Mouse (Mus musculus) heart, embryonic 16.5 days (tissue): Measurements from ENCODE around the gene Opn4. TPM values are rescaled to one million over a fixed set of nuclear protein-coding genes. Genes with fewer than 3 reads are reported as not detected.

ENCODE experiments used
- ATAC-seq: fragments of 200-750 bp; cut with Nextera tagmentation; replicated peaks from 2 replicates; pipeline ENCODE4 v1.8.0; 2017; ENCODE audit warnings: moderate number of reproducible peaks; ENCODE audit not compliant: insufficient read depth, low FRiP score; ENCODE audit errors: extremely low read depth
- H3K27ac ChIP-seq: fragments of 300-500 bp; sonication (generic); 2 replicates; pipeline ENCODE4 v1.5.1; 2014; ENCODE audit warnings: mild to moderate bottlenecking, low read length, control low read depth, moderate library complexity
- H3K27me3 ChIP-seq: fragments of 300-500 bp; sonication (generic); 2 replicates; pipeline ENCODE4 v1.6.1; 2014; ENCODE audit warnings: low read length, mixed read lengths; ENCODE audit not compliant: control insufficient read depth, insufficient read depth
- H3K36me3 ChIP-seq: fragments of 300-500 bp; sonication (generic); 2 replicates; pipeline ENCODE4 v1.6.1; 2014; ENCODE audit not compliant: control insufficient read depth, insufficient read depth
- H3K4me1 ChIP-seq: fragments of 300-500 bp; sonication (generic); 2 replicates; pipeline ENCODE4 v1.6.1; 2014; ENCODE audit warnings: low read length, mixed read lengths; ENCODE audit not compliant: control insufficient read depth, insufficient read depth
- H3K4me2 ChIP-seq: fragments of 300-500 bp; sonication (generic); 2 replicates; pipeline ENCODE4 v1.6.1; 2014; ENCODE audit warnings: low read depth, mild to moderate bottlenecking, control low read depth, low read length
- H3K4me3 ChIP-seq: fragments of 300-500 bp; sonication (generic); 2 replicates; pipeline ENCODE4 v1.5.1; 2014; ENCODE audit warnings: mild to moderate bottlenecking, control low read depth, low read length
- H3K9ac ChIP-seq: fragments of 300-500 bp; sonication (generic); 2 replicates; pipeline ENCODE4 v1.6.1; 2014; ENCODE audit warnings: low read length, control low read depth
- H3K9me3 ChIP-seq: fragments of 300-500 bp; sonication (generic); replicated peaks from 2 replicates; pipeline ENCODE4 v1.6.1; 2016; ENCODE audit warnings: low read length; ENCODE audit not compliant: control insufficient read depth
- WGBS: fragments of 180-500 bp; shearing (Covaris S2); extraction: QIAGEN DNeasy Blood & Tissue Kit; methylation state at CpG from one replicate; pipeline ENCODE4 v1.1.7; 2014; 5-methylcytosine and 5-hydroxymethylcytosine counted together
- polyA plus RNA-seq: library from polyadenylated mRNA; unstranded; fragments of >200 nt; fragmentation: Nextera tagmentation; extraction: Ambion mirVana; gene quantifications from 2 replicates; pipeline ENCODE4 v1.2.1, GENCODE M21; 2015

Gene Opn4
- 6.8 and 8.5 TPM in 2 replicates for polyA plus RNA-seq

DNA sequence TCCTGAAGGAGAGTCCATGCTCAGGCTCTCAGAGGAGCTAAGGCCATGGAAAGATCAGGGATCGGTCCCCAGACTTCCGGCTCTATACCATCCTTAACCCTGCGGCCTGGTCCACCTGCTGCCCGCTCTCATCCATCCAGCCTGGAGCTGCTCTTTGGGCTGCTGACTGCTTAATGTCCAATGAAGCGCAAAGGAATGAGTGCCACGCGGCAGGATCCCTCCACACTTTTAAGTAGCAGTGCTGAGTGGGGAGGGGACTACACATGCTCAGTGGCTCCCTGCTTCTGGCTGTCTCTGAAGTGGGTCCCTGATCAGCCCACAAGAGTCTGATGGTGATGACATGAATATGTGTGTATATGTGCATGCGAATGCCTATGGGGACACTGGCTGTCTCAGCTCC, at the start of gene Opn4:
TSS of gene Opn4 (minus strand) at position 202 of the 400 bp plus-strand sequence.
- no peaks in the 10 kb centered on the region for H3K9me3 ChIP-seq
- H3K4me2 ChIP-seq, result no peak within 1 kb of the TSS
- no peaks in the 10 kb centered on the region for H3K27me3 ChIP-seq
- peaks cover 9% of the 10 kb centered on the region for H3K4me1 ChIP-seq
- no peak within 1 kb of the TSS for H3K4me3 ChIP-seq
- no peak within 1 kb of the TSS for H3K27ac ChIP-seq
- WGBS, result 83% methylated on average over 8 of the region's 8 CpGs
- ATAC-seq, result no peak
- H3K9ac ChIP-seq, result no peak within 1 kb of the TSS
- no peaks in the 10 kb centered on the region for H3K36me3 ChIP-seq

DNA sequence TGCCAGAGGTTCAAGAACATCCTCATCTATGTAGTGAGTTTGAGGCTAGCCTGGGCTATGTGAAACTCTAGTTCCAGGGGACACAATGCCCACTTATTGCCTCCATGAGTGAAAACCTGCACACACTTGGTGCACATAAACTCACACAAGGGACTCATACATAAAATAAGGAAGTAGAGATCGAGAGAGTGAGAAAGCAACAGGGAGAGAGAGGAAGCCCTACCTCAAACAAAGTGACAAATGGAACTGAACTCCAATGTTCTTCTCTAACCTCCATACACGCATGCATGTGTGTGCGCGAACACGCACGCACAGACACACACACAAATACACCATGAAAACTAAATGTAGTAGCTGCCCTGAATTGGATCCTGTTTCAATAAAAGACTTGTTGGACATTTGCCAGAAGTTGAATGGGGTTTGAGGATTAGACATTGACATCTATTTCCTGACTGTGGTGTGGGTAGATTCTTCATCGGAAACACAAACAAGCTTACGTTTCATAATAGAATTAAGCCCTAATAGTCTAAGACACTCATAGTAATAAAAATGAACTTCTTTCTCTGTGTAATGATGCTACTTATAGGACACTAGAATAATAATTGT, 48.0 kb upstream of the Opn4 start:
- no peaks in the 10 kb centered on the region for H3K9me3 ChIP-seq
- peaks cover 3% of the 10 kb centered on the region; the same call in 1 of the 2 replicates for H3K4me1 ChIP-seq
- no peak overlapping the region for H3K4me3 ChIP-seq
- H3K36me3 ChIP-seq, result no peaks in the 10 kb centered on the region
- 80% methylated on average over 8 of the region's 8 CpGs for WGBS
- no peak overlapping the region for H3K9ac ChIP-seq
- no peaks in the 10 kb centered on the region for H3K27me3 ChIP-seq
- no peak overlapping the region for H3K27ac ChIP-seq
- no peak for ATAC-seq
- H3K4me2 ChIP-seq, result no peak overlapping the region

DNA sequence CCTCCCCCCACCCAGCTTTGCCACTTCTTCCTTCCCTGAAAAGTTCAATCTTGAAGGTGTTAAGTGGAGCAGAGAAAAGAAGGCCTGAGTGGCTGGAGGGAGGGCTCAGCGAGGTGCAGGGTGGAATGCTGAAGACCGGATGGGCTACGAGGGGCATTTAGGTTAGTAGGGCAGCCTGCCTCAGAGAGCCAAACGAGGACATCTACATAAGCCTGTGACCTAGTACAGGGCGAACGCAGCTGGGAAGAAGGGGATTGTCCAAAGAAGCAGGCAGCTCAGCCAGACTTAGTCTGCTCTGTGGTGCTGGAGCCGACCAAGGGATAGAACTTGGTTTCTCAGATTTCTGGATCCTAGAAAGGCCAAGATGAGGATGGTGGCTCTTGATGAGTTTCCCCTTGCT, 44.2 kb upstream of the Opn4 start:
- H3K27me3 ChIP-seq, result no peaks in the 10 kb centered on the region
- H3K27ac ChIP-seq, result no peak overlapping the region
- H3K4me3 ChIP-seq, result no peak overlapping the region
- H3K4me1 ChIP-seq, result peaks cover under 1% of the 10 kb centered on the region; the same call in 1 of the 2 replicates
- H3K9ac ChIP-seq, result no peak overlapping the region
- no peaks in the 10 kb centered on the region; the same call in 1 of the 2 replicates for H3K9me3 ChIP-seq
- H3K36me3 ChIP-seq, result no peaks in the 10 kb centered on the region
- ATAC-seq, result no peak
- 53% methylated on average over 7 of the region's 7 CpGs for WGBS
- no peak overlapping the region for H3K4me2 ChIP-seq

DNA sequence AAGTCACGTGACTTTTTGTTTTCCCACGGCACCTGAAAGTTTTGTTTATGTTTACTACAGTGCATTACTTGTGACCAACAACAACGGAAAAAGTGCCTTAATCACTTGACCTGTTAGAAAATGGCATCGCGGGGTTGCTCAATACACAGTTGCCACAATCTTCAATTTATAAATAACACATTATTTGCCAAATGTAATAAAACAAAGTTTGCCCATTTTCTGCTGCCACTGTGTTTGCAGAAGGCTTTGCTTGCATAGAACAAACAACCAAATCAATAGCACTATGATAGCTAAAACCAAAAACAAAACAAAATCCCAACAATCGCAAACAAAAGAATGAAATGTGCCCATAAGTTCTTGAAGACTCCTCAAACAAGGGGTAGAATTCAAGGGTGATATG, 35.8 kb upstream of the Opn4 start:
- H3K4me2 ChIP-seq, result no peak overlapping the region
- no peaks in the 10 kb centered on the region for H3K36me3 ChIP-seq
- no peaks in the 10 kb centered on the region for H3K27me3 ChIP-seq
- no peak overlapping the region for H3K27ac ChIP-seq
- no peak overlapping the region for H3K9ac ChIP-seq
- no peak overlapping the region for H3K4me3 ChIP-seq
- 80% methylated on average over 6 of the region's 6 CpGs for WGBS
- H3K9me3 ChIP-seq, result no peaks in the 10 kb centered on the region; the same call in 1 of the 2 replicates
- ATAC-seq, result no peak
- H3K4me1 ChIP-seq, result no peaks in the 10 kb centered on the region

DNA sequence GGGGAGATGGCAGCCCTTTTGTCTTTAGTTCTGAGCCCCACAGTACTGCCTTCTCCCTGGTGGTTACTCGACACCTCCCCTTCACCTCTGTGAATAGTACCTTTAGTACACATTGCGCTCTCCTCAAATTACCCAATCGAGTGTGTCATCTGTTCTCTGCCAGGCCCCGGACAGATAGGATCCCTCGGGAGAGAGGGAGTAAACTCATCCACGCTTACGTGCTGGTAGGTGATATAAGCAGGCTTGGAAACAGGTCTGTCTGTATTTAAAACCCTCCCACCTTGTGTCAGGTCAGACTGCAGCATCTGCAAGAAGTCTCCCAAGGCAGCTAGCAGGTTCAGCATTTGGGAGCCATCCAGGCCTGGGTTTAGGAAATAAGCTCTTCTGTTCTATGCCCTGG, 35.2 kb upstream of the Opn4 start:
- Histone ChIP-seq H3K27ac (no peak overlapping the region), H3K4me2 (no peak overlapping the region), H3K9ac (no peak overlapping the region), H3K36me3 (no peaks in the 10 kb centered on the region), H3K4me3 (no peak overlapping the region), H3K4me1 (no peaks in the 10 kb centered on the region), H3K27me3 (no peaks in the 10 kb centered on the region), H3K9me3 (no peaks in the 10 kb centered on the region; the same call in 1 of the 2 replicates)
- no peak for ATAC-seq
- 39% methylated on average over 7 of the region's 7 CpGs for WGBS

DNA sequence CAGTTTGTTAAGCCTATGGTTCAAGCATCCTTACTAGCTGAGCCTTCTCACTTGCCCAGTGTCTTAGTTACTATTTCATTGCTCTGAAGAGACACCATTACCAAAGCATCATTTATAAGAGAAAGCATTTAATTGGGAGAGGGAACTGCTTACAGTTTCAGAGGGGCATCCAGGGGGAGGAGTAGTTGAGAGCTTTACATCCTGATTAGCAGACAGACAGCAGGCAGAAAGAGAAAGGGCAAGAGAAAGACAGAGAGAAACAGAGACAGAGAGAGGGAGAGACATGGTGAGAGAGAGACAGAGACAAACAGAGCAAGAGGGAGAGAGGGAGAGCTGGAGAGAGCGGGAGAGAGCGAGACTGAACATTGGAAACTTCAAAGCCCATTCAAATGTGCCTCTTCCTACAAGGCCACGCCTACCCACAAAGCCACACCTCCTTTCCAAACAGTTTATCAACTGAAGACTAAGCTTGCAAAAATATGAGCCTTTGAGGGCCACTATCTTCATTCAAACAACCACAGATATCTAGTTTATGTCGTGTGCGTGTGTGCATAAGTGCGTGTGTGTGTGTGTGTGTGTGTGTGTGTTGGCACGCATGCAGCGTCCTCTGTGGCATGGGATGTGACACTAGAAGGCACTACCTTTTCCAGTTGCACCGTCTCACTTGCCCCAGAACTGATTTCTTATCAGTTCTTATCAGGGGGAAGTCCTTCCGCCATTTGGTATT, 32.9 kb upstream of the Opn4 start:
- H3K27me3 ChIP-seq, result no peaks in the 10 kb centered on the region
- H3K36me3 ChIP-seq, result no peaks in the 10 kb centered on the region
- H3K4me2 ChIP-seq, result no peak overlapping the region
- WGBS, result 56% methylated on average over 10 of the region's 10 CpGs
- H3K9me3 ChIP-seq, result no peaks in the 10 kb centered on the region
- no peak overlapping the region for H3K4me3 ChIP-seq
- no peak overlapping the region for H3K27ac ChIP-seq
- H3K4me1 ChIP-seq, result no peaks in the 10 kb centered on the region
- ATAC-seq, result no peak
- no peak overlapping the region for H3K9ac ChIP-seq

GRCm38 (mm10) chr14:34626824-34627223, 26.9 kb upstream of the Opn4 start:
- H3K4me1 ChIP-seq, result peaks cover 6% of the 10 kb centered on the region; the same call in 1 of the 2 replicates
- no peaks in the 10 kb centered on the region for H3K27me3 ChIP-seq
- 72% methylated on average over 7 of the region's 7 CpGs for WGBS
- no peak overlapping the region for H3K27ac ChIP-seq
- ATAC-seq, result no peak
- no peak overlapping the region for H3K4me3 ChIP-seq
- no peak overlapping the region for H3K9ac ChIP-seq
- no peak overlapping the region for H3K4me2 ChIP-seq
- no peaks in the 10 kb centered on the region for H3K9me3 ChIP-seq
- H3K36me3 ChIP-seq, result no peaks in the 10 kb centered on the region

GRCm38 (mm10) chr14:34623531-34624210, 23.7 kb upstream of the Opn4 start:
- Histone ChIP-seq H3K4me3 (no peak overlapping the region), H3K9ac (no peak overlapping the region), H3K9me3 (no peaks in the 10 kb centered on the region), H3K27ac (no peak overlapping the region), H3K4me2 (no peak overlapping the region), H3K27me3 (no peaks in the 10 kb centered on the region), H3K36me3 (no peaks in the 10 kb centered on the region), H3K4me1 (peaks cover 12% of the 10 kb centered on the region)
- WGBS, result 31% methylated on average over 16 of the region's 16 CpGs
- ATAC-seq, result no peak

- WGBS, result 72% methylated on average over 5 of the region's 5 CpGs
- H3K4me3 ChIP-seq, result no peak overlapping the region
- peaks cover 12% of the 10 kb centered on the region for H3K4me1 ChIP-seq
- no peak overlapping the region for H3K9ac ChIP-seq
- no peak overlapping the region for H3K27ac ChIP-seq
- H3K27me3 ChIP-seq, result no peaks in the 10 kb centered on the region
- no peaks in the 10 kb centered on the region for H3K36me3 ChIP-seq
- no peaks in the 10 kb centered on the region for H3K9me3 ChIP-seq
- no peak overlapping the region for H3K4me2 ChIP-seq
- ATAC-seq, result no peak
Observed at GRCm38 (mm10) chr14:34623074-34623473, 23.1 kb upstream of the Opn4 start.
